Mouse (Mus musculus) limb, embryonic 10.5 days (tissue): ENCODE measurements around the gene Gm43738. TPM values are rescaled to one million over a fixed set of nuclear protein-coding genes. Genes with fewer than 3 reads are reported as not detected.

Experiments used
- DNase-seq: peaks from one replicate; pipeline ENCODE4 v3.0.0-alpha.2; 2017; ENCODE audit warnings: low spot score
- H3K27ac ChIP-seq: fragments of 300-500 bp; sonication (generic); 2 replicates; pipeline ENCODE4 v1.5.1; 2016; ENCODE audit warnings: mild to moderate bottlenecking
- H3K27me3 ChIP-seq: fragments of 300-500 bp; sonication (generic); 2 replicates; pipeline ENCODE4 v1.6.1; 2016; ENCODE audit warnings: low read depth, mild to moderate bottlenecking; ENCODE audit not compliant: poor library complexity, severe bottlenecking
- H3K36me3 ChIP-seq: fragments of 300-500 bp; sonication (generic); 2 replicates; pipeline ENCODE4 v1.6.1; 2016; ENCODE audit warnings: mild to moderate bottlenecking, moderate library complexity
- H3K4me1 ChIP-seq: fragments of 300-500 bp; sonication (generic); 2 replicates; pipeline ENCODE4 v1.6.1; 2016
- H3K4me3 ChIP-seq: fragments of 300-500 bp; sonication (generic); 2 replicates; pipeline ENCODE4 v1.5.1; 2016; ENCODE audit warnings: mild to moderate bottlenecking, moderate library complexity
- H3K9me3 ChIP-seq: fragments of 300-500 bp; sonication (generic); replicated peaks from 2 replicates; pipeline ENCODE4 v1.6.1; 2016; ENCODE audit warnings: mild to moderate bottlenecking
- WGBS: fragments of 180-500 bp; shearing (Covaris S2); methylation state at CpG from one replicate; pipeline ENCODE4 v1.1.7; 2016; 5-methylcytosine and 5-hydroxymethylcytosine counted together
- polyA plus RNA-seq: library from polyadenylated mRNA; unstranded; fragments of >200 nt; fragmentation: Nextera tagmentation; extraction: Ambion mirVana; gene quantifications from 2 replicates; pipeline ENCODE4 v1.2.1, GENCODE M21; 2016

The Gm43738 gene
- polyA plus RNA-seq: 0.09 TPM in 1 of 2 replicates, not detected in the other

DNA sequence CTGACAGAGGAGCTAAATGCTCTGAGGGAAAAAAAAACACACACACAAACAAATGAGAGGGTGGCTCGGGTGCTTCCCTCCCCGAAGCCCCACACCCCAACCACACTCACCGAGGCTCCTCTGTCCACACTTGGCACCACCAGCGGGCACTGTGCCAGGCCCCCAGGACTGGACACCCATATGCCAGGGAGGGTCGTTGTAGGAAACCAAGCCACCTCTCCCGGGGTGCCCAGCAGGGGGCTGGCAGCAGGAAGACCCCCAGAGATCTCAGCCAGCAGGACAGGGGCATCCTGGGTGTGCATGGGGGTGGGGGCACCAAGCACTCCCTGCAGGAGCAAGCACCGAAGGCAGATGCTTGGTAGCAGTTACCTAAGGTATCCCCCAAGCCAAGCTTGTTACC is at the start of gene Gm43738:
TSS of gene Gm43738 (minus strand) at position 289 of the 400 bp plus-strand sequence.
- Histone ChIP-seq H3K4me3 (peak within 1 kb of the TSS; percentile 83), H3K36me3 (peaks cover 46% of the 10 kb centered on the region), H3K27me3 (no peaks in the 10 kb centered on the region), H3K9me3 (no peaks in the 10 kb centered on the region), H3K27ac (peak within 1 kb of the TSS; percentile 85), H3K4me1 (peaks cover 35% of the 10 kb centered on the region)
- 62% methylated on average over 7 of the region's 7 CpGs for WGBS
- DNase-seq: no peak

DNA sequence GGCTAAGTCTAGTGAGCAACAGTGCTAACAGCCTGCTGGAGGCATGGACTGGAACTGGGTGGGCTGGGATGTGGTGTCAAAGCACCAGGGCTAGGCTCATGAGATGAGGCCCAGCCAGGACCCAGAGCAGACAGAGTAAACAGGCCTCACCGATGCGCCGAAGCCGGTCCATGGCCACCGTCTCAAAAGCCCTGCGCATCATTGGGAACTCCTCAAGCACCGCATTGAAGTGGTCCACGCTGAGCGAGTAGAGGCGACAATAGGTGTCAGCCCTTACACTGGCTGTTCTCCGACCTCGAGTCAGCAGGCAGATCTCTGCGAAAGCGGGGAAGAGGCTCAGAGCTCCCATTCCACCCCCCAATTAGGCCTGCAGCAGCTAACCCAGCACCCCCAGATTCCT is 47.7 kb upstream of the Gm43738 start:
- DNase-seq: no peak
- H3K27ac ChIP-seq: no peak overlapping the region
- H3K27me3 ChIP-seq: peaks cover 68% of the 10 kb centered on the region
- no peaks in the 10 kb centered on the region for H3K36me3 ChIP-seq
- peak overlapping the region; percentile 44; the same call in 1 of the 2 replicates for H3K4me3 ChIP-seq
- H3K4me1 ChIP-seq: peaks cover 34% of the 10 kb centered on the region
- WGBS: 67% methylated on average over 14 of the region's 14 CpGs
- H3K9me3 ChIP-seq: no peaks in the 10 kb centered on the region

- Histone ChIP-seq H3K4me3 (peak overlapping the region; percentile 44), H3K4me1 (peaks cover 34% of the 10 kb centered on the region), H3K27ac (0 out of 2 replicates have a peak overlapping the region, but pooled peaks have one; percentile 5), H3K27me3 (peaks cover 66% of the 10 kb centered on the region), H3K9me3 (no peaks in the 10 kb centered on the region), H3K36me3 (no peaks in the 10 kb centered on the region)
- WGBS: 9% methylated on average over 15 of the region's 15 CpGs
- peak; percentile 50 for DNase-seq
Observed at GRCm38 (mm10) chr3:89147979-89148311, 47.0 kb upstream of the Gm43738 start.

DNA sequence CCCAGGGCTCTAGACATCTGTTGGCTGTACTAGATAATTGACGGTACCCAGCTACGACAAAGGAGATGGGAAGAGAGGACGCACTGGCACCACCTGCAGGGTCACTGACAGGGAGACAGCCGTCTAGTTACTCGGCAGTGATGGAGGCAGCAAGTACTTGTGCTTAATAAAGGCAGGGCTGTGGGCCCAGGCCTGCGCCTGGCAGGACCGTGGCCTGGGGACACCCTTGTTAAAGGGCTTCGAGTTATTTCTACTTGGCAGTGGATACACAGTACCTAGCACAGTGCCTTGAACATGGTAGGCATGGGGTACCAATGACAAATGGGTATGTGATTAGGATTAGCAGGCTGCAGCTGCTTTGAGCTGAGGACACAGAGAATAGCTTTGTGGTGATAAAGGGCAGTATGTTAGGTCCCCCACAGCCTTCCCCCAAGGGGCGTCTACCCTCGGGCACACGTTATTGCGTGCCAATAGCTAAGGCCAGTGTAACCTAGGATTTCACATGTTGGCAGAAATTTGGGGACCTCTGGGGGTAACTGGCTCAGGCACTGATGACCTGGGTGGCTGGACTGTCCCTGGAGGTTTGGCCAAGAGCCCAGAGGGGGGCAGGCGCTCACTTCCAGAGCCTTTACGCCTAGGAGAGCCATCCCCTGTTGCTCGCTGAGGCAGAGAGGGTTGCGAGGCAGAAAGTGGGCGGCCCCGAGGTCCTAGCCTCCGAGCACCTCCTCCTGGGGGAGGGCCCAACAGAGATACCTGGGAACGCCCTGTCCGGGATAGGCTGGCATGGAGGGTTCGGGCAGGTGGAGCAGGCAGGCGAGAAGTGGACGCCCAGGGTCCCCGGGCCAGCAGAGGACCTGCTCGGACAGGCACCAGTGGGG is 46.4 kb upstream of the Gm43738 start:
- WGBS: 22% methylated on average over 26 of the region's 26 CpGs
- peaks cover 60% of the 10 kb centered on the region for H3K27me3 ChIP-seq
- DNase-seq: no peak
- peaks cover 34% of the 10 kb centered on the region for H3K4me1 ChIP-seq
- H3K9me3 ChIP-seq: no peaks in the 10 kb centered on the region
- H3K36me3 ChIP-seq: no peaks in the 10 kb centered on the region
- H3K4me3 ChIP-seq: peak overlapping the region; percentile 44
- 0 out of 2 replicates have a peak overlapping the region, but pooled peaks have one; percentile 5 for H3K27ac ChIP-seq

- no peak overlapping the region for H3K4me3 ChIP-seq
- H3K27ac ChIP-seq: no peak overlapping the region
- H3K36me3 ChIP-seq: no peaks in the 10 kb centered on the region
- peaks cover 38% of the 10 kb centered on the region for H3K4me1 ChIP-seq
- no peaks in the 10 kb centered on the region for H3K9me3 ChIP-seq
- 38% methylated on average over 8 of the region's 8 CpGs for WGBS
- H3K27me3 ChIP-seq: peaks cover 53% of the 10 kb centered on the region
- DNase-seq: no peak
Observed at GRCm38 (mm10) chr3:89145566-89145965, 44.7 kb upstream of the Gm43738 start.

GRCm38 (mm10) chr3:89144821-89145220 is 43.9 kb upstream of the Gm43738 start:
- Histone ChIP-seq H3K4me3 (no peak overlapping the region; the same call in 1 of the 2 replicates), H3K27ac (no peak overlapping the region), H3K27me3 (peaks cover 46% of the 10 kb centered on the region), H3K4me1 (peaks cover 38% of the 10 kb centered on the region), H3K9me3 (no peaks in the 10 kb centered on the region), H3K36me3 (no peaks in the 10 kb centered on the region)
- DNase-seq: no peak
- WGBS: 78% methylated on average over 10 of the region's 10 CpGs

- peak overlapping the region; percentile 6; the same call in 1 of the 2 replicates for H3K4me3 ChIP-seq
- H3K27ac ChIP-seq: peak overlapping the region; percentile 39; the same call in 1 of the 2 replicates
- no peak for DNase-seq
- H3K36me3 ChIP-seq: no peaks in the 10 kb centered on the region
- 38% methylated on average over 9 of the region's 9 CpGs for WGBS
- H3K4me1 ChIP-seq: peaks cover 22% of the 10 kb centered on the region
- H3K27me3 ChIP-seq: peaks cover 40% of the 10 kb centered on the region
- H3K9me3 ChIP-seq: no peaks in the 10 kb centered on the region
Observed at GRCm38 (mm10) chr3:89136365-89136764, 35.5 kb upstream of the Gm43738 start.

- H3K9me3 ChIP-seq: no peaks in the 10 kb centered on the region
- WGBS: 64% methylated on average over 3 of the region's 3 CpGs
- DNase-seq: no peak
Observed at GRCm38 (mm10) chr3:89135958-89136357, 35.1 kb upstream of the Gm43738 start, which contains the start of gene Pklr. Gene Pklr, plus strand, starts transcription at chr3:89136142.

GRCm38 (mm10) chr3:89133752-89134151 is 32.9 kb upstream of the Gm43738 start:
- 81% methylated on average over 1 of the region's 1 CpGs for WGBS
- DNase-seq: no peak

More at GRCm38 (mm10) chr3:89135958-89136357, 35.1 kb upstream of the Gm43738 start, which contains the start of gene Pklr:
- peak within 1 kb of the TSS; percentile 39; the same call in 1 of the 2 replicates for H3K27ac ChIP-seq
- H3K4me3 ChIP-seq: peak within 1 kb of the TSS; percentile 11
- no peaks in the 10 kb centered on the region for H3K36me3 ChIP-seq
- peaks cover 22% of the 10 kb centered on the region for H3K4me1 ChIP-seq
- peaks cover 38% of the 10 kb centered on the region for H3K27me3 ChIP-seq

DNA sequence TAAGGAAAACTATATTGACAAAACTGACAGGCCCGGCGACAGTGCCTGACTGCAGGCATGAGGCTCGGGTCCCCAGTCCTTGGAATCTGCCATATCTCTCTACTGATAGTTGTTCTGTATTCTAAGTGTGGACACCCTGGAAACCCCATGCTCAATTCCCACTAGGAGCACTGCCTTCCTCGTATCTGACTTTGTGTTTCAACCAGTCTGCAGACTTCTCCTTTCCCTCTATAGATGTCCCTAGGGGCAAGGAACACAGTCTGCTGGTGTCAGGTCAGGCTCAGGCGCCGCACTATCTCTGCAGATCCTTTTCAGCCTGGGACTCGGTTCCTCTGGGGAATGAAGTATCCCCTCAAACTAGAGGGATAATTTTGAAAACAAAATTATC is 32.2 kb upstream of the Gm43738 start:
- no peak overlapping the region for H3K27ac ChIP-seq
- H3K4me1 ChIP-seq: peaks cover 22% of the 10 kb centered on the region
- H3K27me3 ChIP-seq: peaks cover 38% of the 10 kb centered on the region
- H3K4me3 ChIP-seq: no peak overlapping the region
- no peak for DNase-seq
- H3K9me3 ChIP-seq: no peaks in the 10 kb centered on the region
- WGBS: 83% methylated on average over 7 of the region's 7 CpGs
- H3K36me3 ChIP-seq: no peaks in the 10 kb centered on the region

More at GRCm38 (mm10) chr3:89133752-89134151, 32.9 kb upstream of the Gm43738 start:
- Histone ChIP-seq H3K9me3 (no peaks in the 10 kb centered on the region), H3K27me3 (peaks cover 38% of the 10 kb centered on the region), H3K4me3 (no peak overlapping the region), H3K36me3 (no peaks in the 10 kb centered on the region), H3K27ac (no peak overlapping the region), H3K4me1 (peaks cover 21% of the 10 kb centered on the region)

GRCm38 (mm10) chr3:89132285-89133062 is 31.6 kb upstream of the Gm43738 start:
- WGBS: 16% methylated on average over 30 of the region's 30 CpGs
- Histone ChIP-seq H3K9me3 (no peaks in the 10 kb centered on the region), H3K4me3 (peak overlapping the region; percentile 42), H3K27me3 (peaks cover 38% of the 10 kb centered on the region), H3K27ac (peak overlapping the region; percentile 42; the same call in 1 of the 2 replicates), H3K36me3 (no peaks in the 10 kb centered on the region), H3K4me1 (peaks cover 22% of the 10 kb centered on the region)
- DNase-seq: peak; percentile 57

DNA sequence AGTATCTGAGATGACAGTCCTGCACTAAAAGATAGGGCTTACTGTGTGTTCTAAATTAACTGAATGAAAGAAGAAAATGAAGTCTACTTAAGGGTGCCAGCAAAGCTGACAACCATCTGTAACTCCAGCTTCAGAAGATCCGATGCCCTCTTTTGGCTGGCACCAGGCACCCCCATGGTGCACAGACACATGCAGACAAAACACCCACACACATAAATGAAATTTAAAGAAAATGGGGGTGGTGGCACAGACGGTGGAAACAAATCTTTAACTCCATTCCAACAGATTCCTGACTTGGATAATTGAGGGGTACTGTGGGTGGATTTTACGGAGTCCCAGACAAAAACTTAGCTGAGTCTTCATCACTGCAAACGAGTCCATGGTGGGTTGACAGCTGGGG is 30.9 kb upstream of the Gm43738 start:
- H3K27ac ChIP-seq: peak overlapping the region; percentile 42; the same call in 1 of the 2 replicates
- no peak for DNase-seq
- WGBS: 63% methylated on average over 4 of the region's 4 CpGs

More for the DNA sequence above, 30.9 kb upstream of the Gm43738 start:
- Histone ChIP-seq H3K9me3 (no peaks in the 10 kb centered on the region), H3K36me3 (no peaks in the 10 kb centered on the region), H3K4me1 (peaks cover 22% of the 10 kb centered on the region), H3K4me3 (peak overlapping the region; percentile 42), H3K27me3 (peaks cover 38% of the 10 kb centered on the region)
